Mouse (Mus musculus): ENCODE results near the gene Ripply2. TPM values are rescaled to one million over a fixed set of nuclear protein-coding genes. Genes with fewer than 3 reads are reported as not detected.

The Ripply2 gene
- polyA plus RNA-seq, 1 experiment from 2014 or later, result not detected

- Histone ChIP-seq H3K27ac (ENCODE audit: low read length) (no peak overlapping the region), H3K9ac (replicated peaks; ENCODE audit: low read depth) (no peak overlapping the region), H3K36me3 (ENCODE audit: insufficient read depth, low read length) (no peaks in the 10 kb centered on the region), H3K4me2 (replicated peaks; ENCODE audit: low read depth, low read length) (no peak overlapping the region), H3K9me3 (ENCODE audit: low read length) (no peaks in the 10 kb centered on the region), H3K4me1 (ENCODE audit: insufficient read depth, low read depth, low read length) (no peaks in the 10 kb centered on the region), H3K27me3 (replicated peaks; ENCODE audit: insufficient read depth, low read length) (peaks cover 22% of the 10 kb centered on the region), H3K4me3 (ENCODE audit: low read depth, low read length) (no peak overlapping the region; the same call in 1 of the 2 replicates)
- DNase-seq (ENCODE audit: low spot score) (no peak), ATAC-seq (no peak)
- no peak for TF ChIP-seq EP300 (IDR thresholded peaks at IDR 0.05)
- no peak for TF ChIP-seq CTCF (IDR thresholded peaks at IDR 0.05)
- 5% methylated on average over 10 of the region's 10 CpGs for WGBS
Observed at GRCm38 (mm10) chr9:87015938-87016294, 579 bp downstream of the Ripply2 start.

GRCm38 (mm10) chr9:87021778-87022523 is 6.6 kb downstream of the Ripply2 start, which contains the start of gene Cyb5r4:
Gene Cyb5r4 (plus strand): TSS chr9:87022014.
- Histone ChIP-seq H3K36me3 (ENCODE audit: insufficient read depth, low read length) (no peaks in the 10 kb centered on the region), H3K9me3 (ENCODE audit: low read length) (no peaks in the 10 kb centered on the region), H3K27me3 (replicated peaks; ENCODE audit: insufficient read depth, low read length) (no peaks in the 10 kb centered on the region; the same call in 1 of the 2 replicates), H3K9ac (replicated peaks; ENCODE audit: low read depth) (peak within 1 kb of the TSS; percentile 79), H3K4me3 (ENCODE audit: low read depth, low read length) (peak within 1 kb of the TSS; percentile 76), H3K4me2 (replicated peaks; ENCODE audit: low read depth, low read length) (peak within 1 kb of the TSS; percentile 64), H3K27ac (ENCODE audit: low read length) (peak within 1 kb of the TSS; percentile 88), H3K4me1 (ENCODE audit: insufficient read depth, low read depth, low read length) (no peaks in the 10 kb centered on the region)
- TF ChIP-seq EP300 (IDR thresholded peaks at IDR 0.05), result no peak
- no peak for TF ChIP-seq CTCF (IDR thresholded peaks at IDR 0.05)
- under 1% methylated on average over 52 of the region's 52 CpGs for WGBS
- ATAC-seq (peak; percentile 100), DNase-seq (ENCODE audit: low spot score) (peak; percentile 98)

GRCm38 (mm10) chr9:87025764-87026163 is 10.4 kb downstream of the Ripply2 start:
- no peak overlapping the region for H3K4me3 ChIP-seq (ENCODE audit: low read depth, low read length)
- 67% methylated on average over 6 of the region's 6 CpGs for WGBS
- no peaks in the 10 kb centered on the region for H3K27me3 ChIP-seq (replicated peaks; ENCODE audit: insufficient read depth, low read length)
- no peak for TF ChIP-seq EP300 (IDR thresholded peaks at IDR 0.05)
- no peak for TF ChIP-seq CTCF (IDR thresholded peaks at IDR 0.05)
- no peak for DNase-seq (ENCODE audit: low spot score)
- no peak overlapping the region for H3K4me2 ChIP-seq (replicated peaks; ENCODE audit: low read depth, low read length)
- H3K4me1 ChIP-seq (ENCODE audit: insufficient read depth, low read depth, low read length), result no peaks in the 10 kb centered on the region
- no peak for ATAC-seq
- no peaks in the 10 kb centered on the region for H3K36me3 ChIP-seq (ENCODE audit: insufficient read depth, low read length)
- no peak overlapping the region for H3K9ac ChIP-seq (replicated peaks; ENCODE audit: low read depth)
- H3K9me3 ChIP-seq (ENCODE audit: low read length), result no peaks in the 10 kb centered on the region
- no peak overlapping the region for H3K27ac ChIP-seq (ENCODE audit: low read length)

GRCm38 (mm10) chr9:87027423-87028084 is 12.2 kb downstream of the Ripply2 start:
- Histone ChIP-seq H3K27me3 (replicated peaks; ENCODE audit: insufficient read depth, low read length) (no peaks in the 10 kb centered on the region), H3K4me3 (ENCODE audit: low read depth, low read length) (no peak overlapping the region), H3K9me3 (ENCODE audit: low read length) (no peaks in the 10 kb centered on the region), H3K4me2 (replicated peaks; ENCODE audit: low read depth, low read length) (no peak overlapping the region), H3K4me1 (ENCODE audit: insufficient read depth, low read depth, low read length) (no peaks in the 10 kb centered on the region), H3K36me3 (ENCODE audit: insufficient read depth, low read length) (no peaks in the 10 kb centered on the region), H3K9ac (replicated peaks; ENCODE audit: low read depth) (no peak overlapping the region), H3K27ac (ENCODE audit: low read length) (no peak overlapping the region)
- ATAC-seq (no peak), DNase-seq (ENCODE audit: low spot score) (peak; percentile 78)
- TF ChIP-seq CTCF (IDR thresholded peaks at IDR 0.05) (peak; percentile 87), EP300 (IDR thresholded peaks at IDR 0.05) (no peak)
- WGBS, result 40% methylated on average over 8 of the region's 8 CpGs

GRCm38 (mm10) chr9:87032196-87032595 is 16.9 kb downstream of the Ripply2 start:
- Histone ChIP-seq H3K4me1 (ENCODE audit: insufficient read depth, low read depth, low read length) (no peaks in the 10 kb centered on the region), H3K27me3 (replicated peaks; ENCODE audit: insufficient read depth, low read length) (no peaks in the 10 kb centered on the region), H3K9ac (replicated peaks; ENCODE audit: low read depth) (no peak overlapping the region), H3K4me3 (ENCODE audit: low read depth, low read length) (no peak overlapping the region), H3K9me3 (ENCODE audit: low read length) (no peaks in the 10 kb centered on the region), H3K36me3 (ENCODE audit: insufficient read depth, low read length) (no peaks in the 10 kb centered on the region), H3K27ac (ENCODE audit: low read length) (no peak overlapping the region), H3K4me2 (replicated peaks; ENCODE audit: low read depth, low read length) (no peak overlapping the region)
- no peak for TF ChIP-seq CTCF (IDR thresholded peaks at IDR 0.05)
- TF ChIP-seq EP300 (IDR thresholded peaks at IDR 0.05), result no peak
- 83% methylated on average over 4 of the region's 4 CpGs for WGBS
- DNase-seq (ENCODE audit: low spot score) (no peak), ATAC-seq (no peak)

- no peak for TF ChIP-seq CTCF (IDR thresholded peaks at IDR 0.05)
- no peak for TF ChIP-seq EP300 (IDR thresholded peaks at IDR 0.05)
- ATAC-seq (no peak), DNase-seq (ENCODE audit: low spot score) (no peak)
- Histone ChIP-seq H3K4me2 (replicated peaks; ENCODE audit: low read depth, low read length) (no peak overlapping the region), H3K27ac (ENCODE audit: low read length) (no peak overlapping the region), H3K4me3 (ENCODE audit: low read depth, low read length) (no peak overlapping the region), H3K9ac (replicated peaks; ENCODE audit: low read depth) (no peak overlapping the region), H3K9me3 (ENCODE audit: low read length) (no peaks in the 10 kb centered on the region), H3K36me3 (ENCODE audit: insufficient read depth, low read length) (no peaks in the 10 kb centered on the region), H3K27me3 (replicated peaks; ENCODE audit: insufficient read depth, low read length) (no peaks in the 10 kb centered on the region), H3K4me1 (ENCODE audit: insufficient read depth, low read depth, low read length) (no peaks in the 10 kb centered on the region)
- 60% methylated on average over 2 of the region's 2 CpGs for WGBS
Observed at GRCm38 (mm10) chr9:87034831-87035580, 19.7 kb downstream of the Ripply2 start.
